Mouse (Mus musculus) left cerebral cortex, postnatal 25 days (tissue): ENCODE results near the gene Tpst1. TPM values are rescaled to one million over a fixed set of nuclear protein-coding genes. Genes with fewer than 3 reads are reported as not detected.
"Not testable (repeated sequence)": the region's sequence is repeated elsewhere in the genome, so short reads cannot be mapped to it uniquely, and the experiment has no call there.

Experiments
- DNase-seq, 2 experiments: peaks; one replicate each; pipeline ENCODE4 v3.0.0; 2022; ENCODE audit warnings: low spot score in 2 of 2, mixed read lengths in 1 of 2
- intact Hi-C: fragments of 180-260 bp; cut with DNase I; formaldehyde crosslinking; loops from one replicate; pipeline ENCODE4 v1.15.1; 2025
- total RNA-seq, 2 experiments: library from RNA; stranded (reverse); gene quantifications; 2 replicates each; pipeline ENCODE4 v1.2.3; 2021

Tpst1 gene
- 10 to 100 TPM; 33.3 to 34.1 TPM for total RNA-seq

- DNase-seq = no peak
- intact Hi-C loops = no loop called here
These were observed at the start of gene Tpst1 for GRCm38 (mm10) chr5:130073026-130073425. Gene Tpst1 (plus strand): TSS chr5:130073326.

- DNase-seq = peak; percentile 80 to 81
- intact Hi-C loops = loop anchor here (1.0 to 5.0 kb wide), 3 partner anchors 115 to 138 kb away; partner anchors contain the start of gene Kctd7
These were observed 49.2 kb upstream of the Tpst1 start for GRCm38 (mm10) chr5:130023767-130024539.

- intact Hi-C loops = no loop called here
- no peak for DNase-seq
These were observed 46.0 kb upstream of the Tpst1 start for GRCm38 (mm10) chr5:130027134-130027533.

GRCm38 (mm10) chr5:130027696-130028095, 45.4 kb upstream of the Tpst1 start:
- intact Hi-C loops = no loop called here
- DNase-seq = no peak

- intact Hi-C loops = no loop called here
These were observed 43.8 kb upstream of the Tpst1 start, which contains the start of the genes Asl and Crcp for GRCm38 (mm10) chr5:130029142-130029897. Gene Asl (minus strand): TSS chr5:130029247. Gene Crcp (plus strand): TSS chr5:130029290.

GRCm38 (mm10) chr5:130031410-130032390, 41.4 kb upstream of the Tpst1 start:
- intact Hi-C loops = no loop called here

More at GRCm38 (mm10) chr5:130029142-130029897, 43.8 kb upstream of the Tpst1 start, which contains the start of the genes Asl and Crcp:
- DNase-seq = peak; percentile 90 to 92

GRCm38 (mm10) chr5:130033869-130034268, 39.3 kb upstream of the Tpst1 start:
- intact Hi-C loops = no loop called here

More at GRCm38 (mm10) chr5:130031410-130032390, 41.4 kb upstream of the Tpst1 start:
- DNase-seq = no peak

GRCm38 (mm10) chr5:130036300-130036699, 36.8 kb upstream of the Tpst1 start:
- intact Hi-C loops = loop anchor here (5.0 kb wide), 1 partner anchor 34 kb away; the partner anchor contains the start of gene Gusb
- DNase-seq = not testable (repeated sequence)

More at GRCm38 (mm10) chr5:130033869-130034268, 39.3 kb upstream of the Tpst1 start:
- DNase-seq = no peak

- DNase-seq = peak; percentile 53 to 70
- intact Hi-C loops = loop anchor here (5.0 kb wide), 1 partner anchor 36 kb away; the partner anchor contains the start of gene Gusb
These were observed 35.2 kb upstream of the Tpst1 start for GRCm38 (mm10) chr5:130037752-130038455.

- no peak for DNase-seq
- intact Hi-C loops = no loop called here
These were observed 32.3 kb upstream of the Tpst1 start for GRCm38 (mm10) chr5:130040797-130041196.

GRCm38 (mm10) chr5:130041262-130041661, 31.9 kb upstream of the Tpst1 start:
- intact Hi-C loops = no loop called here
- no peak for DNase-seq

- no peak for DNase-seq
- intact Hi-C loops = loop anchor here (1.0 kb wide), 1 partner anchor 96 kb away; no protein-coding TSS in a partner anchor
These were observed 29.4 kb upstream of the Tpst1 start for GRCm38 (mm10) chr5:130043741-130044140.

- peak; percentile 33 to 59 for DNase-seq
- intact Hi-C loops = loop anchor here (1.0 kb wide), 1 partner anchor 95 kb away; no protein-coding TSS in a partner anchor
These were observed 28.9 kb upstream of the Tpst1 start for GRCm38 (mm10) chr5:130044201-130044695.

GRCm38 (mm10) chr5:130046100-130046499, 27.0 kb upstream of the Tpst1 start:
- intact Hi-C loops = no loop called here
- DNase-seq = no peak

- intact Hi-C loops = no loop called here
These were observed 26.5 kb upstream of the Tpst1 start for GRCm38 (mm10) chr5:130046589-130046988.

GRCm38 (mm10) chr5:130047013-130047412, 26.1 kb upstream of the Tpst1 start:
- intact Hi-C loops = no loop called here
- no peak for DNase-seq

More at GRCm38 (mm10) chr5:130046589-130046988, 26.5 kb upstream of the Tpst1 start:
- DNase-seq = no peak

- intact Hi-C loops = no loop called here
- no peak for DNase-seq
These were observed 24.2 kb upstream of the Tpst1 start for GRCm38 (mm10) chr5:130048786-130049520.
